Mouse (Mus musculus) intestine, postnatal 0 days (tissue): ENCODE data around the gene Syn3. TPM values are rescaled to one million over a fixed set of nuclear protein-coding genes. Genes with fewer than 3 reads are reported as not detected.

Experiments used
- ATAC-seq: fragments of 200-750 bp; cut with Nextera tagmentation; 2 replicates; pipeline ENCODE4 v1.8.0; 2017; ENCODE audit warnings: mild to moderate bottlenecking, moderate TSS enrichment, moderate library complexity
- H3K27ac ChIP-seq: fragments of 300-500 bp; sonication (generic); 2 replicates; pipeline ENCODE4 v1.5.1; 2014; ENCODE audit warnings: mild to moderate bottlenecking, low read depth, low read length, moderate library complexity
- H3K27me3 ChIP-seq: fragments of 300-500 bp; sonication (generic); replicated peaks from 2 replicates; pipeline ENCODE4 v1.6.1; 2014; ENCODE audit warnings: low read length, mixed read lengths; ENCODE audit not compliant: control insufficient read depth, insufficient read depth
- H3K36me3 ChIP-seq: fragments of 300-500 bp; sonication (generic); 2 replicates; pipeline ENCODE4 v1.6.1; 2014; ENCODE audit warnings: mild to moderate bottlenecking, moderate library complexity; ENCODE audit not compliant: control insufficient read depth, insufficient read depth
- H3K4me1 ChIP-seq: fragments of 300-500 bp; sonication (generic); replicated peaks from 2 replicates; pipeline ENCODE4 v1.6.1; 2014; ENCODE audit warnings: antibody characterized with exemption, low read length, mixed read lengths; ENCODE audit not compliant: control insufficient read depth, insufficient read depth
- H3K4me2 ChIP-seq: fragments of 300-500 bp; sonication (generic); replicated peaks from 2 replicates; pipeline ENCODE4 v1.6.1; 2014; ENCODE audit warnings: low read depth, mild to moderate bottlenecking, moderate library complexity
- H3K4me3 ChIP-seq: fragments of 300-500 bp; sonication (generic); 2 replicates; pipeline ENCODE4 v1.5.1; 2014; ENCODE audit warnings: low read depth, low read length
- H3K9ac ChIP-seq: fragments of 300-500 bp; sonication (generic); 2 replicates; pipeline ENCODE4 v1.6.1; 2014; ENCODE audit warnings: mild to moderate bottlenecking, low read depth, low read length
- H3K9me3 ChIP-seq: fragments of 300-500 bp; sonication (generic); 2 replicates; pipeline ENCODE4 v1.6.1; 2016; ENCODE audit warnings: mixed run types; ENCODE audit not compliant: control insufficient read depth
- CTCF ChIP-seq: sonication (generic); IDR thresholded peaks from 2 replicates; pipeline ENCODE4 v1.5.1; 2016; ENCODE audit warnings: low read depth, mild to moderate bottlenecking, control low read depth, antibody characterized with exemption, moderate library complexity
- WGBS: fragments of 180-500 bp; shearing (Covaris S2); extraction: QIAGEN DNeasy Blood & Tissue Kit; methylation state at CpG from one replicate; pipeline ENCODE4 v1.1.7; 2014; 5-methylcytosine and 5-hydroxymethylcytosine counted together
- polyA plus RNA-seq: library from polyadenylated mRNA; unstranded; fragments of >200 nt; fragmentation: Nextera tagmentation; extraction: Ambion mirVana; gene quantifications from 2 replicates; pipeline ENCODE4 v1.2.1, GENCODE M21; 2015

Syn3 gene
- polyA plus RNA-seq, 1 experiment from 2014 or later = 1.1 TPM

DNA sequence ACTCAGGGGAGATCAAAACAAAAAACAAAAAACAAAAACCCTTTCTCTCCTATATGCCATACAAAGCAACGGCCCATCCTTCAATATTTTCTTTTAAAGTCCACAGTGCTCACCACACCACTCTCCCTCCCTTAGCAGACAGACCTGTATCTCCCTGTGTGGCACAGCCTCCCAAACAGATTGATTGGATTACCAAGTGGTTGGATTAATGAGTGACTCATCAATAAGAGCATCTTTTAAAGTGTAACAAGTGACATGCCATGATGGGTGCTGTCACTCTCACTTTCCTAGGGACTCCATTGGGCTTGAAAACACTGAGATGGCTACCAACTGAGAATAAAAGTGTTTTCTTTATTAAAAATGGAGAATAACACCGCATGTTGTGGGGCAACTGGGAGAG, 2.8 kb downstream of the Syn3 start:
- no peak overlapping the region for H3K9ac ChIP-seq
- H3K4me1 ChIP-seq = no peaks in the 10 kb centered on the region
- 87% methylated on average over 2 of the region's 2 CpGs for WGBS
- no peaks in the 10 kb centered on the region for H3K27me3 ChIP-seq
- H3K4me3 ChIP-seq = no peak overlapping the region
- no peak overlapping the region for H3K27ac ChIP-seq
- no peak overlapping the region for H3K4me2 ChIP-seq
- TF ChIP-seq CTCF = no peak
- H3K9me3 ChIP-seq = no peaks in the 10 kb centered on the region
- no peak for ATAC-seq
- H3K36me3 ChIP-seq = no peaks in the 10 kb centered on the region

GRCm38 (mm10) chr10:86493140-86493539, 5.6 kb downstream of the Syn3 start:
- no peak overlapping the region for H3K27ac ChIP-seq

DNA sequence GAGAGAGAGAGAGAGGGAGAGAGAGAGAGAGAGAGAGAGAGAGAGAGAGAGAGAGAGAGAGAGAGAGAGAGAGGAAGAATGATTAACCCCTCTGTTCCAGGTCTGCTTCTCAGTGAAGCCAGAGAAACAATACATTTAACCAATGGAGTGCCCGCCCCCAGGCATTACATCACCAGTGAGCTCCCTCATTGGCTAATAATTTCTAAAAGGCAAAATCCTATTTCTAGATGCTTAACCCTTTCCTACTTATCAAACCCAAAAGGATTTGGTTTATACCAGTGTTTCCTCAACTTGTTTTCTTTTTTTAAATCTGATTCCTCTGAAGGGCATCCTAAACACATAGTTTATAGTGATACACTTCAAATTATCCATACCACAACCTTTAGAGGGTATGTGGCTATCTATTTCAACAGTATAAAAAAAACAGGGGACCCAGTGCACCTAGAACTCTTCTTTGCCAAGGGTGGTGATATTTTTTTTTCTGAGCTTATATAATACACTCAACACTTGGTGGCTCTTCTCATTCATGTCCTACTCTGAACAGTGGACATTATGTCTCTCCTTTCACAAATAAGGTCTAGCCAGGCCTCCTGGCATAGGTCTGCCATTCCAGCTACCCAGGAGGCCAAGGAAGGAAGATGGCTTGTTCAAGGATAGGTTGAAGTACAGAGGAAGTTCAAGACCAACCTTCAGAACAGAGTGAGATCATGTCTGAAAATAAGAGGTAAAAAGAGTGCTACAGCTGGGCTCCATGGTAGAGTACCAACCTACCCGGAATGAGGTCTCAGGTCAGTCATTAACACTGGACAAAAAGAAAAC, 6.4 kb downstream of the Syn3 start:
- TF ChIP-seq CTCF = no peak
- H3K4me2 ChIP-seq = no peak overlapping the region
- no peak for ATAC-seq
- no peaks in the 10 kb centered on the region for H3K9me3 ChIP-seq
- H3K4me3 ChIP-seq = no peak overlapping the region
- no peaks in the 10 kb centered on the region for H3K4me1 ChIP-seq
- H3K27me3 ChIP-seq = no peaks in the 10 kb centered on the region
- no peaks in the 10 kb centered on the region for H3K36me3 ChIP-seq
- 42% methylated on average over 2 of the region's 2 CpGs for WGBS
- no peak overlapping the region for H3K27ac ChIP-seq
- no peak overlapping the region for H3K9ac ChIP-seq

More at GRCm38 (mm10) chr10:86493140-86493539, 5.6 kb downstream of the Syn3 start:
- Histone ChIP-seq H3K4me2 (no peak overlapping the region), H3K9me3 (no peaks in the 10 kb centered on the region), H3K4me1 (no peaks in the 10 kb centered on the region), H3K36me3 (no peaks in the 10 kb centered on the region), H3K4me3 (no peak overlapping the region), H3K9ac (no peak overlapping the region), H3K27me3 (no peaks in the 10 kb centered on the region)
- TF ChIP-seq CTCF = no peak
- WGBS = 84% methylated on average over 5 of the region's 5 CpGs
- ATAC-seq = no peak

DNA sequence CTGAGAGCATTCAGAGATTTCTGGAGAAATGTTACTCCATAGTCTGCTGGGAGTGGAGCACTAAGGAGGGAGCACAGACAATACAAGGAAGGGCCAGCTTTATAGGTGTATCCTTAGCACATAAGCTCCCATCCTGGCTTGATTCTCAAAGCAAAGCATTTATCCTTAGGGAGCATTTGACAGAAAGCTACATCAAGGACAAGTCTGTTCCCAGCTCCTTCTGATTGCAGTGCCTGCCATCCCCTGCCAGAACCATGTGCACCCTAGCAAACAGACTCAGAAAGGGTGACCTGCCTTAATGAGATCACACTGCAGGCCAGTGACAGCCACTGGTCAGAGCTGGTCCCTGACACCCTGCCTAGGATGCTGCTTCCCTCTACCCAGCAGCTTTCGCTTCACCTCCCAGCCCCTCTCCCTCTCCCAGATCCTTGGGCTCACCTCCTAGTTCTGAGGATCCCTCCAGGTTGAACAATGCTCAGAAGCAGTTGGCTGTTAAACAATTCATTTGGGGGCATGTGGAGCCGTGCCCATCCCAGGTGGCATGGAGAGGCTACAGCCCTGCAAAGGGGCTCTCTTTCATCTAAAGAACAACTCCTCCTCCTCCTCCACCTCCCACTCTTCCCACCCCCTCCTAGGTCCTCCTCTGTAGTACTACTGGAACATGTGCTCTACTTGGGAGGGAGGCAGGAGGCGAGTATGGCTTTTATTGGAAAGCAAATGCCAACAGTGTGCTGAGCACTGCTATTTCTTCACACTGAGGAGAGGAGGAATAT, 7.2 kb downstream of the Syn3 start:
- Histone ChIP-seq H3K4me1 (no peaks in the 10 kb centered on the region), H3K9ac (no peak overlapping the region), H3K4me2 (no peak overlapping the region), H3K27me3 (no peaks in the 10 kb centered on the region), H3K36me3 (no peaks in the 10 kb centered on the region), H3K27ac (no peak overlapping the region), H3K9me3 (no peaks in the 10 kb centered on the region), H3K4me3 (no peak overlapping the region)
- no peak for TF ChIP-seq CTCF
- ATAC-seq = no peak
- 63% methylated on average over 3 of the region's 3 CpGs for WGBS

DNA sequence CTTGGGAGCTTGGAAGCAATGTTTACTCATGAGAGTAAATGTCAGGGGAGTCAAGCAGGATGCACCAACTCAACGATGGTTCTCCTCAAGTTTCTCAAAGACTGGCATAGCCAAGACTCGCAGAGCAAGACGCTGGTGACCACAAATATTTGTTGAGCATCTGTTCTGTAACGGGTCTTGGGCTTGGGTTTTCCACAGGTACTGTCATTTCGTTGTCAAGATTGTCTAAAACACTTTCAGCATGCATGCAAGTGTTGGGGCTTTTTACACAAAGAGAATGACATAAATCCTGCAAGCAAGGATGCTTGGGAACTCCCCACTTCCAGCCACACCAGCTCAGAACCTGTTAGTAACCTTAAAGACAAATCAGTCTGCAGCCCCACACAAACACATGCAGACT, 10.2 kb downstream of the Syn3 start:
- H3K36me3 ChIP-seq = no peaks in the 10 kb centered on the region
- no peak overlapping the region for H3K4me2 ChIP-seq
- H3K9me3 ChIP-seq = no peaks in the 10 kb centered on the region
- no peaks in the 10 kb centered on the region for H3K4me1 ChIP-seq
- H3K27ac ChIP-seq = no peak overlapping the region
- no peak overlapping the region for H3K4me3 ChIP-seq
- TF ChIP-seq CTCF = no peak
- H3K27me3 ChIP-seq = no peaks in the 10 kb centered on the region
- 70% methylated on average over 5 of the region's 5 CpGs for WGBS
- H3K9ac ChIP-seq = no peak overlapping the region
- ATAC-seq = no peak

- H3K4me2 ChIP-seq = no peak overlapping the region
- no peaks in the 10 kb centered on the region for H3K27me3 ChIP-seq
- no peaks in the 10 kb centered on the region for H3K9me3 ChIP-seq
- H3K4me3 ChIP-seq = no peak overlapping the region
- no peak for TF ChIP-seq CTCF
- 82% methylated on average over 4 of the region's 4 CpGs for WGBS
- ATAC-seq = no peak
- no peak overlapping the region for H3K27ac ChIP-seq
- H3K4me1 ChIP-seq = no peaks in the 10 kb centered on the region
- no peak overlapping the region for H3K9ac ChIP-seq
- H3K36me3 ChIP-seq = no peaks in the 10 kb centered on the region
These were observed 12.7 kb downstream of the Syn3 start for GRCm38 (mm10) chr10:86485971-86486370.
